Mouse (Mus musculus): ENCODE data around the gene Pcx.

DNA sequence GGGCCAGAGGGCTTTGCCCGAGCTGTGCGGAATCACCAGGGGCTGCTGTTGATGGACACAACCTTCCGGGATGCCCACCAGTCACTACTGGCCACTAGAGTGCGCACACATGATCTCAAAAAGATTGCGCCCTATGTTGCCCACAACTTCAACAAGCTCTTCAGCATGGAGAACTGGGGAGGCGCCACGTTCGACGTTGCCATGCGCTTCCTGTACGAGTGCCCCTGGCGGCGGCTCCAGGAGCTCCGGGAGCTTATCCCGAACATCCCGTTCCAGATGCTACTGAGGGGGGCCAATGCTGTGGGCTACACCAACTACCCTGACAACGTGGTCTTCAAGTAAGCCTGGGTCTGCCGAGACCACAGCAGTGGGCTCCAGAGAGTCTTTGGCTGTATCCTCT is 107.9 kb downstream of the Pcx start:
- TF ChIP-seq CTCF (IDR thresholded peaks at IDR 0.05) (peak; percentile 27), EP300 (IDR thresholded peaks at IDR 0.05; ENCODE audit: insufficient read depth, low read depth, low read length) (no peak)

Data from heart, adult 2 months (tissue).